Mouse (Mus musculus): Measurements from ENCODE around the gene Sult6b2. TPM values are rescaled to one million over a fixed set of nuclear protein-coding genes. Genes with fewer than 3 reads are reported as not detected.

The Sult6b2 gene
- total RNA-seq, 2 experiments from 2014 or later = not detected

GRCm38 (mm10) chr6:142738225-142738624, 66.1 kb downstream of the Sult6b2 start:
- no peak for DNase-seq

DNA sequence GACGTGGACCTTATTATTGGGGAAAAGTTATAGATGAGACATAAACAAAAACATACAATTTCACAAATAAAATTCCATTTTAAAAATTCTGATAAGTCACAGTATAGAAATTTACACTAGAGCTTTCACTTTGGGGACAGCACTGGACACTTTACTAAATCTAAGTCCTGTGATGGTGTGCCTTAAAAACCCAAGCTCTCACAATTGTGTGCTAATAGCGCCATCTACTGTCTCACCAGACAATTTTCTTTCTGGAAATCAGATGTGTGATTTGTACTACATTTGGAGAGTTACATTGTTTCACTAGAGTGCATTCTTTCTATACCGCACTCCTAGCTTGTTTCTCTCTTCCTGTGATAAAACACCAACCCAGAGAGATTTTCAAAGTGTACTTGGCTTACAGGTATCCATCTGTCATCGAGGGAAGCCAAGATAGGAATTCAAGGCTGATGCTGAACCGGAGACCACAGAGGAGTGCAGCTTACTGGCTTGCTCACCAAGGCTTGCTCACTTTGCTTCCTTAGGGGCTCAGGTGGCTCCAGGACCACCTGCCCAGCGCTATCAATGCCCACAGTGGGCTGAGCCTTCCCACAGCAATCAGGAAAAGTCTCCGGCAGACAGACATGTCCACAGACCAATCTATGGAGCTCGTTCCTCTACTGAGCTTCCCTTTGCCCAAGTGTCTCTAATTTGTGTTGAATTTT, 68.8 kb downstream of the Sult6b2 start:
- DNase-seq = peak; percentile 54 to 79

Other genes with a start within 250 kb of the Sult6b2 start
- gene Kcnj8, start 232.9 kb downstream of the Sult6b2 start, total RNA-seq (2021) = 10 to 100 TPM; 15.8 to 19.6 TPM
- gene Abcc9, start 102.2 kb downstream of the Sult6b2 start, total RNA-seq (2021) = 100 to 1,000 TPM; 236 to 257 TPM
- 10 to 100 TPM; 30.6 to 35.1 TPM for gene Cmas, start 47.8 kb downstream of the Sult6b2 start, total RNA-seq (2021)
- under 1 TPM; 0.10 to 0.57 TPM for gene St8sia1, start 159.9 kb upstream of the Sult6b2 start, total RNA-seq (2021)

Measured in heart, adult 18-20 months (tissue).